Mouse (Mus musculus) hematopoietic stem cell, adult 5-6 weeks (primary cell): ENCODE results near the gene Slc38a9. TPM values are rescaled to one million over a fixed set of nuclear protein-coding genes. Genes with fewer than 3 reads are reported as not detected.
A peak's percentile ranks its signal among the peaks of the same experiment; 100 is the strongest.
"Not testable (repeated sequence)": the region's sequence is repeated elsewhere in the genome, so short reads cannot be mapped to it uniquely, and the experiment has no call there.

Experiments
- ATAC-seq, 2 experiments: fragments of 125-278 bp in 1 of 2; replicated peaks in 1 of 2; 2 replicates each; pipeline ENCODE4 v1.8.0; 2016 to 2017; ENCODE audit warnings: inconsistent platforms in 2 of 2, mild to moderate bottlenecking in 2 of 2, moderate number of reproducible peaks in 2 of 2, low read depth in 1 of 2, moderate TSS enrichment in 1 of 2; ENCODE audit not compliant: low FRiP score in 2 of 2, poor library complexity in 2 of 2, severe bottlenecking in 2 of 2, insufficient read depth in 1 of 2, low TSS enrichment in 1 of 2
- total RNA-seq: library from RNA; stranded (forward); fragments of 172-1452, 232-1000 nt; gene quantifications from 2 replicates; pipeline ENCODE4 v1.2.3, GENCODE M21; 2017

The Slc38a9 gene
- total RNA-seq, 1 experiment from 2014 or later = 31.2 TPM

DNA sequence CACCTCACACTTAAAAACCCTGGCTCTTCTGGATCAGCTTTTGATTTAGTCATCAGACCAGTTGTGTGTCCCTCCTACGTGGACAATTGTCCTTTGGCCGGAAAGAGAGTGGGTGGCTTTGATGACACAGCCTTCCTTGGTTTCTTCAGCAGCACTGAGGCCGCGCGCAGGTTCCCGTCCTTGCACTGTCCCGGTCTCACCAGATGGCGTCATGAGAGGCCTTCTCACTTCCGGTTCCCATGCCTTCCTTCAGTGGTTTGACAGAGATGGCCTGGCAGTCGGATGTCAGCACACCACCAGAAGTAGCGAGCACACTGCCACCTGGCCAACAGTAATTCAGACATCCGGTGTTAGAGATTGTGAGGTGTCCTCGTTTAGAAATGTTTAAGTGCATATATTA lies 11.2 kb downstream of the Slc38a9 start:
- no peak for ATAC-seq

GRCm38 (mm10) chr13:112672797-112673196 lies 12.2 kb downstream of the Slc38a9 start:
- ATAC-seq = no peak

GRCm38 (mm10) chr13:112673899-112674447 lies 13.4 kb downstream of the Slc38a9 start:
- ATAC-seq = peak; percentile 62 to 82; a peak in 3 of 4 replicates

DNA sequence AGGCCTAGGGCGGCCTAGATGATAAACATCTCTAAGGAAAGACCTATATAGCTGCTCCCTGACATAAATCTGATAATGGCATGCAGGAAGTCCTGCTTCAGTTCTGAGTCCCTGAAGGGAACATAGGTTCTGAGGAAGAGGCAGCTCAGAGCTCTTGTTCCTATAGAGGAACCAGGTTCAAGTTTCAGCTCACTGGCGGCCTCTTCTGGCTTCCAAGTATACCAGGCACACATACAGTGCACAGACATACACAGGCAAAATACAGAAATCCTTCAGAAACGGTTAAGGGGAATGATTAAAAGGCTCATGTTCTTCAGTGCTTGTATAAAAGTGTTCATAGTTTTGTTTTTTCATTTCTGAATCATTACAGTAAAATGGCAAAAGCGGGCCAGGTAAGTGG lies 17.6 kb downstream of the Slc38a9 start:
- ATAC-seq = no peak

DNA sequence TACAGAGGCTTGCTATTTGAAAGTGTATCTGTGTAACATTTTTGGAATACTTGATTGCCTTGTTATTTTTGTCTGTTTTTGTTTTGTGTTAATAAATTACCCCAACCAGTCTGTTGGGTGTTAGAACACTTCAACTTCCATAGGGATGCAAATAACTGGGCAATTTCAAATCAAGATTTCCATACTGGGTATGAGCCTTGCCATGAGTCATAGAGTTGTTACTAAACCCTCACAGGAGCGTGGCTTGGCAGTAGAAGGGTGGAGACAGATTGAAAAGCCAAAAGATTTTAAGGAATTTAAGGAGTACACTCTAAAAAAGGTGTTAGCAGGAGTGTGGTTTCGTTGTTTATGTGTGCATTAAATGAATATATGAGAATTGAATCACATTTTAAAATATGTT lies 22.8 kb downstream of the Slc38a9 start:
- no peak for ATAC-seq

- ATAC-seq = no peak
Observed at GRCm38 (mm10) chr13:112683970-112684369, 23.4 kb downstream of the Slc38a9 start.

GRCm38 (mm10) chr13:112686155-112686554 lies 25.6 kb downstream of the Slc38a9 start:
- ATAC-seq = no peak

- no peak for ATAC-seq
Observed at GRCm38 (mm10) chr13:112692870-112693553, 32.5 kb downstream of the Slc38a9 start.

GRCm38 (mm10) chr13:112695526-112696240 lies 35.1 kb downstream of the Slc38a9 start:
- no peak for ATAC-seq

GRCm38 (mm10) chr13:112701256-112701655 lies 40.7 kb downstream of the Slc38a9 start:
- no peak for ATAC-seq

- ATAC-seq = no peak
Observed at GRCm38 (mm10) chr13:112706351-112706750, 45.8 kb downstream of the Slc38a9 start.

DNA sequence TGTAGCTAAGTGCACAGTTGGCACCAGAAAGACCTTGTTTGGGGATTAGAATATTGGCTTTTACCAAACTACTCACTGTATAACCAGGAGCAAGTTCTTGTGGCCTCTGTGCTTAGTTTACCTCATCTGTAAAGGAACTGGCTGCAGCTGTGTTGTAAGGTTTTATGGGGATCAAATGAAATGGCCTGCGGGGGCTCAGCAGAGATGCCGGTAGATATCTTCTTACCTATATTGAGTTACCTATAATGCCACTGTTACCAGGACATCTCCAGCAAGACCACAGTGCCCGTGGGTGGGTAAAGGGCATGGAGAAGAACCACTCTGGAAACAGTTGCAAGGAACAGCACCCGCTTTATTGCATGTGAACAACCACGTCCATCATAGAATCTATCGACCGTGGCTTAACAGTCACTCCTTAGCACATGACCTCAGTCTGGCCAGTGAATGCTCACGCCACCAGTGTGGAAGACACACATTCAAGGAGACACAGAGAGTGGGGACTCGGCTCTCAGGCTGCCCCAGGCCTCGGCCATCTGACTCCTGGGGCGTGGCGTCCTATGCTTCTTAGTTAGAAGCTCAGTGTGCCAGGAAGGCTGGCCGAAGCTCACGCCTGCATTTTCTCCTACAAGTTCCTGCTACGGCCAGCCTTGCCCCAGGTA lies 59.7 kb downstream of the Slc38a9 start:
- ATAC-seq = no peak

- ATAC-seq = no peak
Observed at GRCm38 (mm10) chr13:112721946-112722729, 61.6 kb downstream of the Slc38a9 start.

GRCm38 (mm10) chr13:112724260-112724659 lies 63.7 kb downstream of the Slc38a9 start:
- ATAC-seq = not testable (repeated sequence)

- ATAC-seq = no peak
Observed at GRCm38 (mm10) chr13:112726002-112726401, 65.5 kb downstream of the Slc38a9 start.

GRCm38 (mm10) chr13:112733311-112733710 lies 72.8 kb downstream of the Slc38a9 start:
- no peak for ATAC-seq

DNA sequence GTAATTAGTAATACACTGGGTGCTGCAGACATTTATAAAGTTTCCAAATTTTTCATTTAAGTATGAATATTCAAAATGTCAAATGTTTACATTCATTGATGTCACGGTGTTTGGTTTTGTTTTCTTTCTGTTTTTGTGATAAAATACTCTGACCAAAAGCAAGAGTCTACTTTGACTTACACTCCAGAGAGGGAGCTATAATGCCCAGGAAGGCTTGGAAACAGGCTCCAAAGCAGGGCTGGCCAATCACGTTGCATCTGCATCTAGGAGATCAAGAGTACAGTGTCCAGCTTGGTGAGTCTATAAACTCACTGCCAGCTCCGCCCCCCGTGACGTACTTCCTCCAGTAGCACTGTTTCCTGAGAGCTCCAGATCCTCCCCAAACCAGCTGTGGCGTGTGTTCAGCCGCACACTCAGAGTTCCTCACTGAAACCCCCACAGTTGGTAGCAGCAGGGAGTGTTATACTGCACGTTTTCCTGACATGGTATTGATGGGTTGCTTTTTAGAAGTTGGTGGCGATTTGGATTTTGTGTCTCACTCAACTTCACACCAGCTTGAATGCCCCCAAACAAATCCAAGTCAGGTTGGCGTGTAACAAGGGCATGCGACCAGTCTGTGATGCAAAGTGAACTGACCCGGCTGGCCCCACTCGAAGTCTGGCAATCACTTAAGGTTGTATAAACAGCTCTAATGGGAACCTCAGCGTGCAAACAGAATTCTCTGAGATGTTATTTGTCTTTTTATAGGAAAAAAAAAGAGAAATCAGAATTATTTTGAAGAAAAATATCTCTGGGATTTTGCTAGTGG lies 74.6 kb downstream of the Slc38a9 start:
- peak; percentile 62 to 71 for ATAC-seq
